28 mouse cellular contexts compared by ENCODE assay signal in genomic region chr10:111523894-111524293, GRCm38 (mm10). TPM values are rescaled to one million over a fixed set of nuclear protein-coding genes. Genes with fewer than 3 reads are reported as not detected.
DNase-seq lines count a peak whose midpoint lies in the region; ATAC-seq lines count a peak whose summit lies in the region.
"Had no signal": no experiment of that assay in that cellular context is flagged by ENCODE, and none has a peak within 500 bp of the region (broad histone marks: within the 10 kb centered on the region; RNA-seq: fewer than 3 reads in every experiment).

No protein-coding gene starts in this region.

- peaks cover 14% of the 10 kb centered on the region for H3K4me1 ChIP-seq in midbrain, embryonic 13.5 days (replicated peaks)
- H3K4me1 ChIP-seq in midbrain, embryonic 15.5 days = peaks cover 13% of the 10 kb centered on the region
- H3K4me1 ChIP-seq in neural tube, embryonic 13.5 days (replicated peaks) = peaks cover 32% of the 10 kb centered on the region
- H3K4me1 ChIP-seq in forebrain, embryonic 12.5 days = peaks cover 21% of the 10 kb centered on the region

- no peak overlapping the region for H3K4me2 ChIP-seq in midbrain, embryonic 13.5 days (replicated peaks)
- no peak overlapping the region for H3K4me2 ChIP-seq in midbrain, embryonic 15.5 days
- H3K4me2 ChIP-seq in neural tube, embryonic 13.5 days = no peak overlapping the region
- H3K4me2 ChIP-seq in forebrain, embryonic 12.5 days = no peak overlapping the region
- H3K4me2 ChIP-seq: heart, embryonic 12.5 days; heart, embryonic 15.5 days had no signal

- H3K27me3 ChIP-seq in midbrain, embryonic 13.5 days = no peaks in the 10 kb centered on the region
- H3K27me3 ChIP-seq in midbrain, embryonic 15.5 days (replicated peaks) = no peaks in the 10 kb centered on the region
- no peaks in the 10 kb centered on the region for H3K27me3 ChIP-seq in neural tube, embryonic 13.5 days
- no peaks in the 10 kb centered on the region for H3K27me3 ChIP-seq in forebrain, embryonic 12.5 days
- H3K27me3 ChIP-seq: CH12.LX; heart, embryonic 12.5 days; heart, embryonic 15.5 days; Patski had no signal

- ATAC-seq in midbrain, embryonic 13.5 days = peak; percentile 40; the same call in 1 of the 2 replicates
- ATAC-seq in midbrain, embryonic 15.5 days (replicated peaks) = no peak
- peak; percentile 30; the same call in 1 of the 2 replicates for ATAC-seq in neural tube, embryonic 13.5 days (ENCODE audit: low read depth)
- ATAC-seq in forebrain, embryonic 12.5 days (ENCODE audit: low FRiP score) = no peak
- ATAC-seq: forebrain, embryonic 14.5 days; forebrain, postnatal 0 days; hindbrain, embryonic 16.5 days; Patski had no signal

- H3K9me3 ChIP-seq in midbrain, embryonic 13.5 days = no peaks in the 10 kb centered on the region
- H3K9me3 ChIP-seq in midbrain, embryonic 15.5 days = no peaks in the 10 kb centered on the region
- H3K9me3 ChIP-seq in neural tube, embryonic 13.5 days = no peaks in the 10 kb centered on the region
- H3K9me3 ChIP-seq in forebrain, embryonic 12.5 days = no peaks in the 10 kb centered on the region
- H3K9me3 ChIP-seq: forebrain, embryonic 10.5 days; G1E; heart, embryonic 12.5 days; heart, embryonic 15.5 days had no signal

- DNase-seq in heart, adult 11 months = peak; percentile 66
- no peak for DNase-seq in heart, postnatal 36 days
- no peak for DNase-seq in neural tube, embryonic 10.5 days (ENCODE audit: extremely low spot score, low spot score)
- DNase-seq: adrenal gland, postnatal 10 days; adrenal gland, postnatal 36 days; B cell, adult 2 months; cerebellum, adult 11 months; cerebellum, adult 2 months; cerebellum, adult 9-11 months; cerebellum, postnatal 25 days; forebrain, postnatal 0 days; gastrocnemius, adult 2 months; gastrocnemius, postnatal 14 days; heart, adult 18-20 months; heart, postnatal 10 days; heart, postnatal 4 days had no signal

- no peak overlapping the region for H3K9ac ChIP-seq in midbrain, embryonic 13.5 days (replicated peaks)
- no peak overlapping the region for H3K9ac ChIP-seq in midbrain, embryonic 15.5 days
- H3K9ac ChIP-seq in neural tube, embryonic 13.5 days = no peak overlapping the region
- no peak overlapping the region for H3K9ac ChIP-seq in forebrain, embryonic 12.5 days
- H3K9ac ChIP-seq: forebrain, postnatal 0 days; heart, embryonic 12.5 days; heart, embryonic 15.5 days had no signal

- 33% methylated on average over 12 of the region's 12 CpGs for WGBS in midbrain, embryonic 13.5 days
- 26% methylated on average over 12 of the region's 12 CpGs for WGBS in midbrain, embryonic 15.5 days
- WGBS in neural tube, embryonic 13.5 days = 31% methylated on average over 12 of the region's 12 CpGs
- 41% methylated on average over 12 of the region's 12 CpGs for whole genome bisulfite sequencing in forebrain, embryonic 12.5 days

- H3K4me3 ChIP-seq in midbrain, embryonic 13.5 days (replicated peaks) = no peak overlapping the region
- no peak overlapping the region for H3K4me3 ChIP-seq in midbrain, embryonic 15.5 days
- H3K4me3 ChIP-seq in neural tube, embryonic 13.5 days = no peak overlapping the region
- H3K4me3 ChIP-seq in forebrain, embryonic 12.5 days (replicated peaks) = no peak overlapping the region
- H3K4me3 ChIP-seq: forebrain, embryonic 10.5 days; gastrocnemius, adult 2 months; heart, embryonic 12.5 days; heart, embryonic 15.5 days had no signal

- 0 out of 2 replicates have a peak overlapping the region, but pooled peaks have one; percentile 41 for H3K27ac ChIP-seq in midbrain, embryonic 13.5 days
- H3K27ac ChIP-seq in midbrain, embryonic 15.5 days = no peak overlapping the region
- 0 out of 2 replicates have a peak overlapping the region, but pooled peaks have one; percentile 25 for H3K27ac ChIP-seq in neural tube, embryonic 13.5 days (replicated peaks)
- H3K27ac ChIP-seq in forebrain, embryonic 12.5 days = no peak overlapping the region
- H3K27ac ChIP-seq: forebrain, embryonic 10.5 days; gastrocnemius, adult 2 months; heart, embryonic 15.5 days had no signal

- H3K36me3 ChIP-seq in midbrain, embryonic 13.5 days = no peaks in the 10 kb centered on the region
- no peaks in the 10 kb centered on the region for H3K36me3 ChIP-seq in midbrain, embryonic 15.5 days (replicated peaks)
- no peaks in the 10 kb centered on the region for H3K36me3 ChIP-seq in neural tube, embryonic 13.5 days
- H3K36me3 ChIP-seq in forebrain, embryonic 12.5 days (replicated peaks) = no peaks in the 10 kb centered on the region
- H3K36me3 ChIP-seq: forebrain, embryonic 10.5 days; G1E; heart, embryonic 12.5 days; heart, embryonic 15.5 days had no signal

- intact Hi-C loops in heart, postnatal 36 days (cut with DNase I) = loop anchor here (2.0 kb wide), 1 partner anchor 15 kb away; no protein-coding TSS in a partner anchor

RNA-seq across cellular contexts. Expression of gene Phlda1, which starts 17.8 kb away (rescaled TPM):
- total RNA-seq in heart, postnatal 36 days (2021) = 10 to 100 TPM in 1 of 2 experiments, 1 to 10 TPM in 1; 9.8 to 17.3 TPM
- polyA plus RNA-seq in midbrain, embryonic 13.5 days (2015; fragmentation: Nextera tagmentation; extraction: Ambion mirVana) = 31.3 and 32.4 TPM in 2 replicates
- polyA plus RNA-seq in midbrain, embryonic 15.5 days (2015; fragmentation: Nextera tagmentation; extraction: Ambion mirVana) = 35.3 and 35.8 TPM in 2 replicates
- 101 and 106 TPM in 2 replicates for polyA plus RNA-seq in neural tube, embryonic 13.5 days (2015; fragmentation: Nextera tagmentation; extraction: Ambion mirVana)
- polyA plus RNA-seq in forebrain, embryonic 12.5 days (2016; fragmentation: Nextera tagmentation; extraction: Ambion mirVana) = 17.8 and 18.0 TPM in 2 replicates

RNA-seq across cellular contexts. Expression of gene Nap1l1, which starts 50.9 kb away (rescaled TPM):
- 10 to 100 TPM; 60.7 to 74.5 TPM for total RNA-seq in heart, postnatal 36 days (2021)
- polyA plus RNA-seq in midbrain, embryonic 13.5 days (2015; fragmentation: Nextera tagmentation; extraction: Ambion mirVana) = 239 and 255 TPM in 2 replicates
- polyA plus RNA-seq in midbrain, embryonic 15.5 days (2015; fragmentation: Nextera tagmentation; extraction: Ambion mirVana) = 164 and 167 TPM in 2 replicates
- polyA plus RNA-seq in neural tube, embryonic 13.5 days (2015; fragmentation: Nextera tagmentation; extraction: Ambion mirVana) = 195 and 201 TPM in 2 replicates
- 348 and 361 TPM in 2 replicates for polyA plus RNA-seq in forebrain, embryonic 12.5 days (2016; fragmentation: Nextera tagmentation; extraction: Ambion mirVana)

Comparison
In these comparisons a context has a peak if more than half of its experiments do, and no peak if none do; other contexts are left out.
1. ATAC-seq: peak in midbrain, embryonic 13.5 days (single experiment) and neural tube, embryonic 13.5 days (single experiment); none in midbrain, embryonic 15.5 days (single experiment) and forebrain, embryonic 12.5 days (single experiment).
2. H3K27ac ChIP-seq: peak in midbrain, embryonic 13.5 days (single experiment) and neural tube, embryonic 13.5 days (single experiment); none in midbrain, embryonic 15.5 days (single experiment) and forebrain, embryonic 12.5 days (single experiment).